Mouse (Mus musculus) v-Abl transformed pro-B cells (cell line): Measurements from ENCODE around the gene Syne1.

Source experiments
- in situ Hi-C, 2 experiments: fragments of 400-800 bp; cut with MboI; formaldehyde crosslinking; loops; one replicate each; pipeline ENCODE4 v1.15.1; 2025; ENCODE audit not compliant: unreplicated experiment in 2 of 2

Syne1 gene

DNA sequence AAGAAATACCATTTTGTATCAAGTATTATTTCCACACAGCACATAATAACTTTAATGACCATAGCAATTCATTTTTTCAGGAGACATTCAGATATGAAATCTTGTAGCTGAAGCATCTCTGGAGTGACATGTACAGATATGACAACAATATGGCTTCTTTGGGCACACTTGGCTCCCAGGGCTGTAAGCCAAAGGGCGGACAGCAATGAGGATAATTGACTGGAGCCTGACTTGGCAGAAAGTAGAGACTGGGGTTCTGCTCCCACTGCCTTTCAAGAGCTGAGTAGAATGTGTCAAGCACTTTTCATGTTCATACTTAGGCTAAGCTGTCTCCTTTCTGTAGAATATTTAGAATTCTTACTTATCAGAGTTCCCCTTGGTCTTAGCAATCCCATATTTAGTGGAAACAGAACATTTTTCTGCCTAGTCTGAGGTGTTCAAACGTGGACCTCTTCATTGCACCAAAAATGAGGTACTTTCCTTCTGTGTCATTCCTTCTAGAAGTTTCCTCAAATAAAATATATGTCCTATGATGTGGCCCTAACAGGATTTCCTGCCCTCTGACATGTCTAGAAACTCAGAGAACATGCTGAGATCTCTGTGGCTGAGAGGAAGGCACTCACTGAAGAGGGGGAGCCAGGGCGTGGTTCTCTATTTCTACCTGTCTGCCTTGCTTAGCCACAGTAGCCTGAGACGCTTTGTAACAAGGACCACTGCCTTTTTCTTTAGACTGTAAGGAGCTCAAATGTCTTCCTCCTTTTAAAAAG is 103.1 kb downstream of the Syne1 start:
- in situ Hi-C loops, result no loop called here

DNA sequence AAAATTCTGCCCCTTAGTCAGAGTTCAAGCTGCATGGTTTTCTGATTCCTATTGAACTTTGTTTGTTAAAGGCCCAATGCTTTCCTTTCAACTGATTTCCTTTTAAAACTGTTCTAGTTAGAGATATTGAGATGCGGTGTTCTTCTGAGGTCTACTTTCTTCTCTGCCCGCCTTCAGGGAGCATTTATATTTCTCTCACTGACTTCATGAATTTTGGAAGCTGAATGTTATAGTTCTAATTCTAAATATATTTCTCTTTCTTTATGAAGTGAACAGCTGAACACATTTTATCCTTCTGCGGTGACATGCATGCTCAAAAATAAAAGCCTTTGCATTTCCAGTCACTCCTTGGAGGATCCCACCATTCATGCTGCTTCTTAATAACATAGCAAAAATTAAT is 106.0 kb downstream of the Syne1 start:
- in situ Hi-C loops, result no loop called here

GRCm38 (mm10) chr10:5443020-5443419 is 108.3 kb downstream of the Syne1 start:
- in situ Hi-C loops, result no loop called here

GRCm38 (mm10) chr10:5439802-5440350 is 111.4 kb downstream of the Syne1 start:
- in situ Hi-C loops, result no loop called here

- in situ Hi-C loops, result no loop called here
Observed at GRCm38 (mm10) chr10:5437766-5438165, 113.5 kb downstream of the Syne1 start.

- in situ Hi-C loops, result no loop called here
Observed at GRCm38 (mm10) chr10:5423984-5424383, 127.3 kb downstream of the Syne1 start.

DNA sequence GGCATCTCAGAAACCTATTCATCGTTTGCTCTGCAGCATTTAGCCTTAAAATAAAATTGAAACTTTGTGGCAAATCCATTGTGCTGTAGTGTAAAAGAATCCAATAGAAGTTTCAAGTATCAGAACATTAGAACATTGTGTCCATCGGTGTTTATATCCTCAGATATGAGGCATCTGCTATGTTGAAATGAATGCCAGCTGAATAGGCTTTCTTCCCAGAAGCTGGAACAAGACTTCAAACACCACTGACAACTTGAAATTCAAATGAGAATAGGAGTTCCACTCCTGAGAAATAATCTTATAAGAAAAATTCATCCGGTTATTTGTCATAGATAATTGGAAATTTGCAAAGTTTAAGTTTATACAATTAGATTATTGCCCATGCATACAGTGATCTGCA is 135.6 kb downstream of the Syne1 start:
- in situ Hi-C loops, result no loop called here

- in situ Hi-C loops, result no loop called here
Observed at GRCm38 (mm10) chr10:5384131-5384776, 167.0 kb downstream of the Syne1 start.

DNA sequence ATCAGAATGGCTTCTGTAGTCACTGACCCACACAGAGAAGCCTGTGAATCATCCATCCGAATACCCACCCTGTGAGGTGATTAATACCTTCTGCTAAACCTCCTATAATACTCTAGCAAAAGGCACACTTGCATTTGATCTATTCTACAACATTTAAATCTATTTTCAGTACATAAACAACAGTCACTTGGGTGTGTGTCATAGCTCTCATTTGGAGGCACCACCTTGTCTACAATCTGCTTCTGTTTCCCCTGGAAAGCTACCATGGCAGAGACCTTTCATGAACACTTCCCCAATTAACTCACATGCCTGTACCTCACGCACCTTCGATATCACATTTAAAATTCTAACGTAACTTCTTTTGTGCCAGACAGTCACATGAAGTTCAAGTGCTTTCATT is 169.7 kb downstream of the Syne1 start:
- in situ Hi-C loops, result no loop called here

GRCm38 (mm10) chr10:5378969-5379368 is 172.3 kb downstream of the Syne1 start:
- in situ Hi-C loops, result no loop called here

GRCm38 (mm10) chr10:5369599-5369998 is 181.7 kb downstream of the Syne1 start:
- in situ Hi-C loops, result no loop called here

DNA sequence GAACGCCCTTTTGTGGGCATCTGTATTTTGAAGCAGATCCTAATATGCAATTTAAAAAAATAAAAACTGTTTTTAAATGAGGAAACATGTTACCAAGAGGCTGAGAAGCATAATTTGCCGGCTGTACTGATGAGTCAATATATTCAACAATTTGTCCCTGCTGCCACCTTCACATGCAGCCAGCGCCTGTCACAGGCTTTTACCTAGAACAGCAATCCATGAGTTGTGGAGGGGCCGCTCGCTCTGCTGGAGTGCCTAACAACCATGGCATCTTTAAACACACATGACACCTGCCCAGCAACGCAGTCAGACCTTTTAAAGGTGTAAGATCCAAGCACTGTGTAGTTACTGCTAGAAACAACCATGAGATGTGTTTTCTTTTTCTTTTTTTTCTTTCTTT is 183.0 kb downstream of the Syne1 start:
- in situ Hi-C loops, result no loop called here

DNA sequence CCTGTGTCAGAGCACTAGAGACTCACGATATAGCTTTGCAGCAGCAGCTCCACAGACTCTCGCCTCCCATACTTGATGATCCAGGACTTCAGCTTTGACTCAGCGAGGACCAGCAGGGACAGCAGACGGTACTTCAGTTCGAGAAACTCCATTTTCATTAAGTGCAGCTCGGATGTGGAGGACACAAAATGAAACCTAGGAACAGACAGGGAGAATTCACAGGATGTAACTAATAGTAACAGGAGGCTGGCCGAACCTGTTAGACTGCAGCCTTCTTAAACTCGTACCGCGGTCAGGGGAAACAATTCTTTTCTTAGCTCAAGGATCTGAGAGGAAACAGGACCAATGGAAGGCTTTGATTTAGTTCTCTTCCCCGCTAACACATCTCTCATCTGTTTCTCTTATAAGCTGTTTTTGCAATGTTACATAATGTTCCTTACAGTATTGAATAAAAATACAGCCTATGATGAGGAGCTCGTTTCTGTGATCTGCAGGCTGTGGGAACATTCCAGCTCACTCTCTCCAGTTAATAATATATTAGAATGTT is 183.7 kb downstream of the Syne1 start:
- in situ Hi-C loops, result no loop called here

GRCm38 (mm10) chr10:5360560-5360959 is 190.7 kb downstream of the Syne1 start:
- in situ Hi-C loops, result no loop called here

- in situ Hi-C loops, result no loop called here
Observed at GRCm38 (mm10) chr10:5356614-5357013, 194.7 kb downstream of the Syne1 start.

DNA sequence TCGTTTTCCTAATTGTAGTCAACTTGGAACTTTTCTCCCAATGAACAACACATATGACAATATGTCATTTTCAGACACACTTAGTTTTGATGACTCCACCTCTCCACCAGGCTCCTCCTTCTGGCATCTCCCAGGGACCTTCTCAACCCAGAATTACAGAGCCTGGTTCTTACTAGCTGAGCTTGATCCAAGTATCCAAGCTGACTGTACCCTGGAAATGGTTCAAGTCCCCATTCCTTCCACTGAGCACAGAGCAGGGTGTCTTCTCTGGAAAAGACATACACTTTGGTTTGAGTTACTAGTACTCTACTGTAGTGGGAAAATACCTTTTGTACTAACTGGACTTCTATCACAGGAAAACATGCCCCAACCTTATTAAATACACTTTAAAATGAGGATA is 197.9 kb downstream of the Syne1 start:
- in situ Hi-C loops, result no loop called here

GRCm38 (mm10) chr10:5346911-5347310 is 204.4 kb downstream of the Syne1 start:
- in situ Hi-C loops, result loop anchor here in 1 of 2 experiments (25.0 kb wide), 2 partner anchors 760 to 1360 kb away; no protein-coding TSS in a partner anchor

DNA sequence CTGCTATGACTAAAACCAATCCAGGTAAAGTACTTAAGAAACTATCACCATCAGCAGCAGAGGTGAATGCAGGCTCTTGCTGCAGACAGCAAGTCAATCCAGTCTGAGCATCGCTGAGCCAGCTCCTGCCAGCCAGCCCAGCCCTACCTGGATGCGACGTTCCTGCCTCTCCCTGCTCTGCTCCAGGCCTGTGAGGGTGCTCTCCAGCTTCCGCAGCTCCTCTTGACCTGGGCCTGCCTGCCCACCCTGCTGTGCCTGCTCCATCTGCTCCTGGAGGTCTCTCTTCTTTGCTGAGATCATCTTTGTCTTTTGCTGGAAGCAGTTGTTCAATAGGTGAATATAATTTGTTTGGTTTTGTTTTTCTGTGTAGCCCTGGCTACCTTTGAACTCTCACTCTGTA is 208.1 kb downstream of the Syne1 start:
- in situ Hi-C loops, result loop anchor here in 1 of 2 experiments (25.0 kb wide), 2 partner anchors 756 to 1356 kb away; no protein-coding TSS in a partner anchor

DNA sequence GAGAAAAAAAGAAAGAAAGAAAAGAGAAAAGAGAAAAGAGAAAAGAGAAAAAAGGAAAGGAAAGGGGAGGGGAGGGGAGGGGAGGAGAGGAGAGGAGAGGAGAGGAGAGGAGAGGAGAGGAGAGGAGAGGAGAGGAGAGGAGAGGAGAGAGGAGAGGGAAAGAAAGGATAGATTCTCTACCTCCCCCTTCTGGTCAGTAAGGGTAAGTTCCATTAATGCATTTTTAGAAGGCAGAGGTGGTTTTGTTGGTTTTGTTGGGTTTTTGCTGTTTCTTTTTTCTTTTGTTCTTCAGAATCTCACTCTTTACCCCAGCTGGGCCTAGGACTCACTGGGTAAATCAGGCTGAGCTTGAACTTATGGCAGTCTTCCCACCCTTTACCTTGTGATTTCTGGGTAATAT is 214.9 kb downstream of the Syne1 start:
- in situ Hi-C loops, result loop anchor here (5.0 to 25.0 kb wide), 6 partner anchors 542 to 1349 kb away; no protein-coding TSS in a partner anchor

DNA sequence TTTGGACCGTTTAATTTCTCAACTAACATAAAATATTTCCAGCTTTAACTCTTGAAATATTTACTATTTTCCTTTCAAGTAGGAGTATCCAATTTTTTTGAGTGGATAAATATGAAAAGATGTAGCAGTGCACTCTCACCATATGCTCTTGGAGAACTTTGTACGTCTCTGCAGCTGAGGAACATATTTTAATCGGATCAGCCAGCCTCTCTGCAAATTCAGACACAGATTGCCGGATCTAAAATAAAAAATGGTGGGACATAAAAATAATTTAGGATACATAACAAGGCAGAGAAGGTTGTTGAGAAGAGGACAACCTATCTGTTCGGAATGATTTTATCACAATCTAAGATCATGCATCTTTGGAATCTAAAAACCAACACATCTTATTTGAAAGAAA is 218.5 kb downstream of the Syne1 start:
- in situ Hi-C loops, result loop anchor here (10.0 to 25.0 kb wide), 4 partner anchors 538 to 1346 kb away; no protein-coding TSS in a partner anchor

GRCm38 (mm10) chr10:5326716-5327115 is 224.6 kb downstream of the Syne1 start:
- in situ Hi-C loops, result loop anchor here in 1 of 2 experiments (25.0 kb wide), 2 partner anchors 739 to 1339 kb away; no protein-coding TSS in a partner anchor
